Mouse (Mus musculus): ENCODE measurements around the gene Tmem247. TPM values are rescaled to one million over a fixed set of nuclear protein-coding genes. Genes with fewer than 3 reads are reported as not detected.

The Tmem247 gene
- polyA plus RNA-seq (2016; fragmentation: Nextera tagmentation; extraction: Ambion mirVana) = not detected in 2 replicates

DNA sequence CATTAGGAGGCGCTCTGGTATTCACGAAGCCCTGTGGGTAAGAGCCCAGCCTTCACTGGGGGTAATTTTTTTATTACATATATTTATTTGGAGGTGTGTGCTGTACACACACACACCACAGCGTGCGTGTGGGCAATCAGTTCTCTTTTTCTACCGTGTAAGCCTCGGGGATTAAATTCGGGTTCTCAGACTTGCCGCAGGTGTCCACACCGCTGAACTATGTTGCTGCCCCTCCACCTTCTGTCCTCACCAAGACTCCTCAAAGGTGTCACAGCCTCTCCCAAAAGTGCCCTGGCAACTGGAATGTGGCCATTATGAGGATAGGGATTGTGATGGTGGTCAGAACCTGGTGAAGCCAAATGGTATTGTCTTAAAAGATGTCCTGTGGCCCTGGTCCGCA, at the start of gene Tmem247:
Tmem247 (plus strand) TSS at position 301 of the 400 bp plus-strand sequence.
- no peaks in the 10 kb centered on the region for H3K27me3 ChIP-seq (ENCODE audit: low read depth, poor library complexity, severe bottlenecking)
- H3K27ac ChIP-seq = no peak within 1 kb of the TSS
- H3K36me3 ChIP-seq = no peaks in the 10 kb centered on the region
- WGBS = 89% methylated on average over 10 of the region's 10 CpGs
- DNase-seq (ENCODE audit: low spot score) = no peak
- H3K4me3 ChIP-seq = no peak within 1 kb of the TSS
- H3K9me3 ChIP-seq (replicated peaks) = no peaks in the 10 kb centered on the region
- H3K4me1 ChIP-seq = no peaks in the 10 kb centered on the region

DNA sequence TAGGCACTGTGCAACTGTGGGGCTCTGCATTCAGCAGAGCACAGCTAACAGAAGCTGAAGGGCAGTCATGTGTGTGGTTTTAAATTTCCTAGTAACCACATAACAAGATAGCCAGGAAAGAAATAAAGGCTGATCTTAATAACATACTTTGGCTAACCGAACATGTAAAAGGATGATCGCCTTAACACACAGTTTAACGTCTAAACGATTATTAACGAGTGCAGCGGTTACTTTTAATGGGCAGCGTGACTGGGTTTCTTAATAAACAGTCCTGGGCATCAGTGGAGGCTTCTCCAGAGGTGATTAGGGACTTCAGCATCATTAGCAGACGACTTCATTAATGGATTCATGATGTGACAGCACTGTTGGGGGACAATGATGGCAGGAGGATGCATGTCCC, 46.6 kb upstream of the Tmem247 start:
- H3K36me3 ChIP-seq = no peaks in the 10 kb centered on the region
- WGBS = 85% methylated on average over 8 of the region's 8 CpGs
- no peaks in the 10 kb centered on the region for H3K27me3 ChIP-seq (ENCODE audit: low read depth, poor library complexity, severe bottlenecking)
- peaks cover 3% of the 10 kb centered on the region; the same call in 1 of the 2 replicates for H3K4me1 ChIP-seq
- no peak for DNase-seq (ENCODE audit: low spot score)
- no peaks in the 10 kb centered on the region for H3K9me3 ChIP-seq (replicated peaks)
- no peak overlapping the region for H3K27ac ChIP-seq
- no peak overlapping the region for H3K4me3 ChIP-seq

DNA sequence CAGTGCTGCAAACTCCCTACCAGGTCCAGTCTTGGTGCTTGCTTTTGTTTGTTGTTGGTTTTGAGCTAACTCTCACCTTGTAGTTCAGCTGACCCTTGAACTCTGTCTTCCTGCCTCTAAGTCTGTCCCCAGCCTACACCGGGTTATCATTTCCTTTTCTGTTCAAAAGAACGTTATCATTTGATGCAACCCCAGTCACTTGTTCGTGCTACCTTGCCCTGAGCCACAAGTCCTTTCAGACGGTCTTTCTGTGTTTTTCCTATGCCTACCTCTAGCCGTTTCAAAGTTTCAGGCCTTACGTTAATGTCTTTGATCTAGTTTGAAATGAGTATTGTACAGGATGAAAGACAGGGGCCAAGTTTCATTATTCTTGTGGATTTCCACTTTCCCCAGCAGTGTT, 44.5 kb upstream of the Tmem247 start:
- Histone ChIP-seq H3K9me3 (replicated peaks) (no peaks in the 10 kb centered on the region), H3K36me3 (no peaks in the 10 kb centered on the region), H3K27ac (no peak overlapping the region), H3K4me1 (peaks cover 3% of the 10 kb centered on the region; the same call in 1 of the 2 replicates), H3K4me3 (no peak overlapping the region), H3K27me3 (ENCODE audit: low read depth, poor library complexity, severe bottlenecking) (no peaks in the 10 kb centered on the region)
- 76% methylated on average over 6 of the region's 6 CpGs for WGBS
- no peak for DNase-seq (ENCODE audit: low spot score)

DNA sequence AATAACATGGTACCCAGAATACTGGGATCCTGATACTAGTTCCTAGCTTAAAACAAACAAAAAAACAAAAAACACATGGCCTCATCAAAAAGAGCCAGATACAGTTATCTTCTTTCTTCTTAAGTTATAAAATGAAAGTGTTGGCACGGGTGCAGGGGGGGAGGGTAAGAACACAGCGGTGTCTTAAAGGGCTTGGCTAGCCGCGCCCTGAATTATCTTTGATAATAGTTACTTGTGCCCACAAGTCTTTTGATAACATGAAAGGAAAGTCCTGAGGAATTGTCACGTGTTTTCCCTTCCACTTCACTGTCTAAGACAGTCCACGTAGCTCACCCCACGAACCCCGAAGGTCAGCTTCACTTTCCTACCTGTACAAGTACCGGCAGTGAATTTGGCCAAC, 40.2 kb upstream of the Tmem247 start:
- Histone ChIP-seq H3K9me3 (replicated peaks) (no peaks in the 10 kb centered on the region), H3K27ac (no peak overlapping the region), H3K36me3 (no peaks in the 10 kb centered on the region), H3K4me1 (peaks cover 3% of the 10 kb centered on the region; the same call in 1 of the 2 replicates), H3K4me3 (no peak overlapping the region), H3K27me3 (ENCODE audit: low read depth, poor library complexity, severe bottlenecking) (no peaks in the 10 kb centered on the region)
- DNase-seq (ENCODE audit: low spot score) = no peak
- WGBS = 93% methylated on average over 9 of the region's 9 CpGs

DNA sequence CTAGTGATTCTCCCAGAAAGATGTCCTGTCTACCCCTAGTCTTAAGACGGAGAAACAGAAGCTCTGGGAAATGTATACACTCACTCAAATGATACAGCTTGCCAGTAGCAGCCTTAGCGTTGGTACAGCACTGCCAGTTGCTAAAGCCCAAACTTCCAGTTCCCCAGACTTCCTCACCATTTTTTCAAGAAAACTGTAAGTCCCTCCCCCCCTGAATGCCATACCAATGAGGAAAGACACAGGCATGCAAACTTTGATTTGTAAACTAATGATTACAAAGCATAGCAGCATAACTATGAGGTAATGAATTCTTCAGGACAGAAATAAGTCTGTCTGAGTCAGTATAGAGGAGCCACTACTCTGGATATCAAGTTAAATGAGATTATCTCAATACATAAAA, 39.4 kb upstream of the Tmem247 start:
- DNase-seq (ENCODE audit: low spot score) = no peak
- no peaks in the 10 kb centered on the region for H3K27me3 ChIP-seq (ENCODE audit: low read depth, poor library complexity, severe bottlenecking)
- H3K4me1 ChIP-seq = no peaks in the 10 kb centered on the region
- WGBS = 90% methylated on average over 2 of the region's 2 CpGs
- no peaks in the 10 kb centered on the region for H3K9me3 ChIP-seq (replicated peaks)
- no peaks in the 10 kb centered on the region for H3K36me3 ChIP-seq
- no peak overlapping the region for H3K4me3 ChIP-seq
- no peak overlapping the region for H3K27ac ChIP-seq

DNA sequence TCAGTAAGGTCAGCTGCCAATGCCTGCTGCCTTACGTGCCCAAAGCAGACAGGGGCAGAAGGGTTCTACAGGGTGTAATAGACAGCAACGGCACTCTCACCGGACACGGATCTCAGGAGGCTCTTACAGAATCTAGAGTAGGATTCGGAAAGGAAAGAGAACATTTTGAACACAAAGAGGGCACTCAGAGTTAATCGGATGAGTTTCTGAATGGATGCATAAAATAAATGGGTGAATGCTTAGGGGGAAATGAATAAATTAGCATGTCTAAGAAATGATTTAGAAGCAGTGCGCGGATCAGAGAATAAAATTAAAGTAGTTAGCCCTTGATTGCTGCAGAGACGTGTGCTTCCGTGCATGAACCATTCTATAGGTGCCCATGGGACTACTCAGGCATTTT, 37.1 kb upstream of the Tmem247 start:
- H3K27me3 ChIP-seq (ENCODE audit: low read depth, poor library complexity, severe bottlenecking) = no peaks in the 10 kb centered on the region
- no peak for DNase-seq (ENCODE audit: low spot score)
- H3K4me1 ChIP-seq = no peaks in the 10 kb centered on the region
- H3K9me3 ChIP-seq (replicated peaks) = no peaks in the 10 kb centered on the region
- H3K36me3 ChIP-seq = no peaks in the 10 kb centered on the region
- 93% methylated on average over 10 of the region's 10 CpGs for WGBS
- H3K4me3 ChIP-seq = no peak overlapping the region
- no peak overlapping the region for H3K27ac ChIP-seq

DNA sequence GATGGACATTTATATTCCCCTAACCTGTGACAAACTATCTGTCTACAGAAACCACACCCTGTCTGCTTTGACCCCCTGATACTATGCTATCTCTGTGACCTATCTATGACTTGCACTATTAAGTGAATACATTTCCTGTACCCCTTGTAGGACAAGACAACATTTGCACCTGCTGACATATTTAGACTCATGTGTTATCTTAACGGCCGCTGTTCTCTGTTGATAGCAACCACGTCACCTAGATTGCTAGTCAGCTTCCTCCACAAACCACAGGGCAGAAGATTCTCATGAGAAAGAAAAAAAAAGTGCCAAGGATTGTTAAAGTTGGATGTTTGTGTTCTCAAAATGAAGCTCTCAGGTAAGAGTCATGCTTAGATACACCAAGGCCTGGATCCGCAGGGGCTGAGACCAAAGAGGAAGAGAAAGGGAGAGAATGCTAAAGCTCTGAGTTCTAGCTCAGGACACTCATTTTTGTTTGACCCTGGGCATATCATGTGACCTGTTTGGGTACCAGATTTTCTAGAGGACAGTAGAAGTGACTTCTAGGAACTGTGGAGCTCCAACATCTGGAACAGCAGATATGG, 36.6 kb upstream of the Tmem247 start:
- no peak for DNase-seq (ENCODE audit: low spot score)
- H3K9me3 ChIP-seq (replicated peaks) = no peaks in the 10 kb centered on the region
- no peaks in the 10 kb centered on the region for H3K36me3 ChIP-seq
- H3K27me3 ChIP-seq (ENCODE audit: low read depth, poor library complexity, severe bottlenecking) = no peaks in the 10 kb centered on the region
- H3K27ac ChIP-seq = no peak overlapping the region
- H3K4me1 ChIP-seq = no peaks in the 10 kb centered on the region
- no peak overlapping the region for H3K4me3 ChIP-seq
- 89% methylated on average over 4 of the region's 4 CpGs for WGBS

DNA sequence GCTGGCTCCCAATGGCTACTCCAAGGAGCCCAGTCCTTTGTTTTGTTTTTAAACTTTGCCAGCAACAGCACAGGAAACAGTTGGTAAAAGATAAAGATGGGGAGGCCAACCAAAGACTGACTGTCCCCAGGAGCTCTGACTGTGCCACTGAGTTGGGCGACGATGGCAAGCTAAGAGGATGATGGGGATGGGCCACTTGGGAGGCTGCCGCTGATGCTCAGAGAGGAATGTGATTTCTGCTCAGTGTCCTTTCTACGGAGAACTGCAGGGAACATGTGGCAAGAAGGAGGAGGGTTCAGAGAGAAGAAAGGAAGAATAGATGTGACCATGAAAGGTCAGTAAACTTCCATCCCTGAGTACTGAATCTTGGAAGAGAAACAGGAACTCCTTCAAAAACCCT, 22.0 kb upstream of the Tmem247 start:
- 86% methylated on average over 4 of the region's 4 CpGs for WGBS

DNA sequence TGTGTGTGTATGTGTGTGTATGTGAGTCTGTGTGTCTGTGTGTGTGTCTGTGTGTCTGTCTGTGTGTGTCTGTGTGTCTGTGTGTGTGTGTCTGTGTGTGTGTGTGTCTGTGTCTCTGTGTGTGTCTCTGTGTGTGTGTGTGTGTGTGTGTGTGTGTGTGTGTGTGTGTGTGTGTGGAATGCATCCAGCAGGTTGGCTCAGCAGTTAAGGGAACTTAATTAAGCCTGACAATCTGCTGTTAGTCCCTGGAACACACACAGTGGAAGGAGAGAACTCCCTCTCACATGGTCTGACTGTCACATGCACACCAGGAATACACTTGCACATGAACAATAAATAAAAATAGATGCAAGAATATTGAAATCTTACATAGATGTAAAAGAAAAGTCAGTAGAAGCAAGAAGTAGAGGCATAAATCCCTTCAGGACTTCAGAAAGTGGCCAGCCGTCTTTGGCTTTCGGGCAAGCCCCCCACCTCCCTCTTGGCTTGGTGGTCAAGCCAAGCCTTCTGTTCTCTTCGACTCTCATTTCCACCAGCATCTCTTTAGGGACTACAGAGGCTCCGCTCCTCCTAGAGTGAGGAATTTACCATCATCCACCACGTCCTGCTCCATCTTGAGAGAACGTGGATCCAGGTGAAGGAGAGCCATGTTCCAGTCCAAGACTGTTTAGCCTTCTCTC, 19.5 kb upstream of the Tmem247 start:
- Histone ChIP-seq H3K27me3 (ENCODE audit: low read depth, poor library complexity, severe bottlenecking) (no peaks in the 10 kb centered on the region), H3K4me3 (no peak overlapping the region), H3K36me3 (no peaks in the 10 kb centered on the region), H3K27ac (no peak overlapping the region), H3K4me1 (no peaks in the 10 kb centered on the region), H3K9me3 (replicated peaks) (no peaks in the 10 kb centered on the region)
- WGBS = 91% methylated on average over 6 of the region's 6 CpGs
- DNase-seq (ENCODE audit: low spot score) = peak; percentile 4

More for the DNA sequence above, 22.0 kb upstream of the Tmem247 start:
- no peak overlapping the region for H3K4me3 ChIP-seq
- H3K4me1 ChIP-seq = no peaks in the 10 kb centered on the region
- no peaks in the 10 kb centered on the region for H3K9me3 ChIP-seq (replicated peaks)
- H3K27ac ChIP-seq = no peak overlapping the region
- DNase-seq (ENCODE audit: low spot score) = no peak
- H3K36me3 ChIP-seq = no peaks in the 10 kb centered on the region
- no peaks in the 10 kb centered on the region for H3K27me3 ChIP-seq (ENCODE audit: low read depth, poor library complexity, severe bottlenecking)

DNA sequence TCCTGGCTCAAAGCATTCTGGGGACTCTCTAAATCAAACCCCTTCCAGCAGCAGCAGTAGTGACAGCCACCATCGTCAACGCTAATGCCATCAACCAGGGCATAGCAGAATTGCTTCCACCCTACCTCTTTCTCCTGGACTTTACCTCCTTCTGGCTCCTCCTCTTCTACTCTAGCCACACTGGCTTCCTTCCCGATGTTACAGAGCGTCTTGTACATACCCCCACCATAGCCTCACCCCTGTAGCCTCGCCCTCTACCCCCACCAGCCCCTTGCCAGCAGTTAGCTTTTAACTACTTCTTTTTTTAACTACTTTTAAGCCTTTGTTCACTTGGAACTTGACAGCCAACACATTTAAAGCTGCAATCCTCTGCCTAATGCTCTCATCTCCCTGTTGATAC, 17.3 kb upstream of the Tmem247 start:
- no peaks in the 10 kb centered on the region for H3K9me3 ChIP-seq (replicated peaks)
- DNase-seq (ENCODE audit: low spot score) = peak; percentile 18
- no peaks in the 10 kb centered on the region for H3K36me3 ChIP-seq
- peaks cover 10% of the 10 kb centered on the region for H3K4me1 ChIP-seq
- 83% methylated on average over 5 of the region's 5 CpGs for WGBS
- H3K27ac ChIP-seq = no peak overlapping the region
- no peak overlapping the region for H3K4me3 ChIP-seq
- H3K27me3 ChIP-seq (ENCODE audit: low read depth, poor library complexity, severe bottlenecking) = 0 out of 2 replicates have a peak, but pooled peaks cover 6% of the 10 kb centered on the region

DNA sequence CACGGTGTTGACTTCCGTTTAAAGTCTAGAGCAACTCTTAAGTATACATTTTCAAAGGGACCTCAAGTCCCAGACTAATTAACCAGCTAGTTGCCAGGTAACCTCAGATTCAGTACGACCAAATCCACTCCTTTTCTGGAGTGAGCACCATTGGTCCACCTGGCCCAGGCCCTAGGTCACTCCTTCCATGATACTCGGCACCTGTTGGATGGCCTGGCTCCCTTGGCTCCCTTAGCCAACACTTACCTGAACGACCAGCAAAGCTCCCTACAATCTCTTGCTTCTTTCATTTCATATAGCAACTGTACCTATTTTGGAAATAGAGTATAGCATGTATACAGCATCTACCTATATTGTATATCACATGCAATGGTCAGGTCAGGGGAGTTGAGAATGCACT, 16.6 kb upstream of the Tmem247 start:
- peak; percentile 19 for DNase-seq (ENCODE audit: low spot score)
- 85% methylated on average over 5 of the region's 5 CpGs for WGBS
- Histone ChIP-seq H3K36me3 (no peaks in the 10 kb centered on the region), H3K9me3 (replicated peaks) (no peaks in the 10 kb centered on the region), H3K4me1 (peaks cover 18% of the 10 kb centered on the region), H3K4me3 (no peak overlapping the region), H3K27me3 (ENCODE audit: low read depth, poor library complexity, severe bottlenecking) (0 out of 2 replicates have a peak, but pooled peaks cover 6% of the 10 kb centered on the region), H3K27ac (no peak overlapping the region)

DNA sequence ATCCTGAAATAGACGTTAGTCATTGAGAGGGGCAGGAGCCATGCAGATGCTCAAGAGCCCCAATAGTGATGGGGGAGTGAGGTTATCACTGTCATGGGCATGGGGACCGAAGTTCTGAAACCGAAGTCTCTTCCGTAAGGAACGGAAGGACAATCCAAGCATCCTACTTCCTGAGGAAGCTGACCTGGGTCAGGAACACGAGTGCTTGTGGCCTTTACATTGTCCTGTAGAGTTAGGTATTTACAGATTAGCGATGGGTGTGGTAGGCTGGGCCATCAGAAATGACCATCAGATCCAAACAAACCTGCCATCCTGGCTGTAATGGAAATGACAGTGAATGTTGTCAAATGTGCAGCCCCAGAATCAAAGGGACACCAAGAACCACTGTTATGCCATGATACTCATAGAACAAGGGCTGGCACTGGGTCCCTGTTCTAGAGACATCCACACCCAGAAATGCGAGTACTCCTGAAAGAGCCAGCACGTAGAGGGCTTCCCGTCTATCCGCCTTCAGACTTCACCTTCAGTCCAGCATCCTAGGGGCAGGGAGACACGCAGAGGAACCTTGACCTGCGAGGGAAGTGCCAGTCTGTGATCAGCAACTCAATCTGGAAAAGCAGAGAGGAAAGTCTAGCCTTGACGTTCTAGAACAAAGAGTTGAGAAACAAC, 14.6 kb upstream of the Tmem247 start:
- Histone ChIP-seq H3K27ac (no peak overlapping the region), H3K36me3 (no peaks in the 10 kb centered on the region), H3K4me3 (no peak overlapping the region), H3K4me1 (peaks cover 27% of the 10 kb centered on the region), H3K27me3 (ENCODE audit: low read depth, poor library complexity, severe bottlenecking) (peaks cover 12% of the 10 kb centered on the region; the same call in 1 of the 2 replicates), H3K9me3 (replicated peaks) (no peaks in the 10 kb centered on the region)
- WGBS = 95% methylated on average over 14 of the region's 14 CpGs
- peak; percentile 17 for DNase-seq (ENCODE audit: low spot score)

DNA sequence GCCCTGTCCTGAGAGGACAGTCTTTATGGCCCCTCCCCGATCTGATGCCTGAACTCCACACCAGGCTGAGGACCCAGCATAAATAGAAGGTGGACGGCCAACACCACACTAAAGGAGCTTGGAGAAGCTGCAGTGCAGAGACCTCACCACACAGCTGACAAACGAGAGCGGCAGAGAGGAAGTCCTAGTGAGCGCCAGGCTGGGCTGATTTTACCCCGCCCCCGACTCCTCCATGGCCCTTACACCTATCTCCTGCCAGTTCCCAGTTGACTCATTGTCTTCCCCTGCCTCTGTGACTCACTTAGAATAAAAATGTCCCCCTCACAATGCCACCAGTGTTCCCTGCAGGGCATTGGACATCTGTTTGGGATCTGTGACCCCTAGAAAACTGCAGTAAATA, 13.6 kb upstream of the Tmem247 start:
- Histone ChIP-seq H3K27me3 (ENCODE audit: low read depth, poor library complexity, severe bottlenecking) (peaks cover 21% of the 10 kb centered on the region; the same call in 1 of the 2 replicates), H3K9me3 (replicated peaks) (no peaks in the 10 kb centered on the region), H3K27ac (no peak overlapping the region), H3K4me1 (peaks cover 31% of the 10 kb centered on the region), H3K4me3 (no peak overlapping the region), H3K36me3 (no peaks in the 10 kb centered on the region)
- peak; percentile 31 for DNase-seq (ENCODE audit: low spot score)
- 50% methylated on average over 7 of the region's 7 CpGs for WGBS

Measured in limb, embryonic 10.5 days (tissue).